Mouse (Mus musculus) erythroblast, adult 5-6 weeks (primary cell): ENCODE results near the gene Trappc6a. TPM values are rescaled to one million over a fixed set of nuclear protein-coding genes. Genes with fewer than 3 reads are reported as not detected.
A peak's percentile ranks its signal among the peaks of the same experiment; 100 is the strongest.

Source experiments
- ATAC-seq: replicated peaks from 2 replicates; pipeline ENCODE4 v1.8.0; 2016; ENCODE audit warnings: moderate number of reproducible peaks, mild to moderate bottlenecking, moderate TSS enrichment, inconsistent platforms; ENCODE audit not compliant: poor library complexity, low FRiP score, severe bottlenecking
- total RNA-seq, 2 experiments: library from RNA; stranded (forward) in 1 of 2; stranded (reverse) in 1 of 2; fragments of 150-400 nt in 1 of 2; fragments of 200-764, 138-1000 nt in 1 of 2; gene quantifications; 2 replicates each; pipeline versions ENCODE4 v1.2.3 to v1.2.4; 2015 to 2017; ENCODE audit warnings: low replicate concordance in 2 of 2

The Trappc6a gene
- total RNA-seq (2015; ENCODE audit: low replicate concordance) (17.9 and 18.8 TPM in 2 replicates), total RNA-seq (2017; ENCODE audit: low replicate concordance) (2.7 and 7.8 TPM in 2 replicates)

- ATAC-seq, result peak; percentile 93
Measured at GRCm38 (mm10) chr7:19508150-19508923, at the start of gene Trappc6a, which contains the start of gene Bloc1s3. TSS of gene Trappc6a (plus strand) at chr7:19508395. TSS of gene Bloc1s3 (minus strand) at chr7:19508367.

- 0 out of 2 replicates have a peak, but pooled peaks have one; percentile 40 for ATAC-seq
Measured at GRCm38 (mm10) chr7:19458591-19459111, 49.5 kb upstream of the Trappc6a start, which contains the start of gene Mark4. TSS of gene Mark4 (minus strand) at chr7:19458821.

GRCm38 (mm10) chr7:19459144-19459870, 48.9 kb upstream of the Trappc6a start:
- no peak for ATAC-seq

GRCm38 (mm10) chr7:19460500-19460899, 47.7 kb upstream of the Trappc6a start:
- no peak for ATAC-seq

GRCm38 (mm10) chr7:19461488-19461887, 46.7 kb upstream of the Trappc6a start:
- ATAC-seq, result no peak

GRCm38 (mm10) chr7:19462443-19462842, 45.8 kb upstream of the Trappc6a start:
- no peak for ATAC-seq

- ATAC-seq, result no peak
Measured at GRCm38 (mm10) chr7:19462884-19463381, 45.3 kb upstream of the Trappc6a start, which contains the start of gene Exoc3l2. TSS of gene Exoc3l2 (plus strand) at chr7:19463331.

- ATAC-seq, result no peak
Measured at GRCm38 (mm10) chr7:19464367-19465307, 43.6 kb upstream of the Trappc6a start.

GRCm38 (mm10) chr7:19466602-19467145, 41.5 kb upstream of the Trappc6a start:
- ATAC-seq, result no peak

GRCm38 (mm10) chr7:19467638-19468037, 40.6 kb upstream of the Trappc6a start:
- peak; percentile 54; the same call in 1 of the 2 replicates for ATAC-seq

GRCm38 (mm10) chr7:19468279-19468678, 39.9 kb upstream of the Trappc6a start:
- ATAC-seq, result no peak

GRCm38 (mm10) chr7:19469404-19469803, 38.8 kb upstream of the Trappc6a start:
- ATAC-seq, result no peak

- ATAC-seq, result no peak
Measured at GRCm38 (mm10) chr7:19470308-19470707, 37.9 kb upstream of the Trappc6a start.

- ATAC-seq, result no peak
Measured at GRCm38 (mm10) chr7:19472403-19472802, 35.8 kb upstream of the Trappc6a start.

GRCm38 (mm10) chr7:19473875-19474443, 34.2 kb upstream of the Trappc6a start:
- no peak for ATAC-seq

- no peak for ATAC-seq
Measured at GRCm38 (mm10) chr7:19477084-19477483, 31.1 kb upstream of the Trappc6a start.

- no peak for ATAC-seq
Measured at GRCm38 (mm10) chr7:19477624-19478384, 30.4 kb upstream of the Trappc6a start.

- ATAC-seq, result no peak
Measured at GRCm38 (mm10) chr7:19483281-19483680, 24.9 kb upstream of the Trappc6a start.
